Mouse (Mus musculus): Measurements from ENCODE around the gene Cyth4.

Cyth4 gene

DNA sequence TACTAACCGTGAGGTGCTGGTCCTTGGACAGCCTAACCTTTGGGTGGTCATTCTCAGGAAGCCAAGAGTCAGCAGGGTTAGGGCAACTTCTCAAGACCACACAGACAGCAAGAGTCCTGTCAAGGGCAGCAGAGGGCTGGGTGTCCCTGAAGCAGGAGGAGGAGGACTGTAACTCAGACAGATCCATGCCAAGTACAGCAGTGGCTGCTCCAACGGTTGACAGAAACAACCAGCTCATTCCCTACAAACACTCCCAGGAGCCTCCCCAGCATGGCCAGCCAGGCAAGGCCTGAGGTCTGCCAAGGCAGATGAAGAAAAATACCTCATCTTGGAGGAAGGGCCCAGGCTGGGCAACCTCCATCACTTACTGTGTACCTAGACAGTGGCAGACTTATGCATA lies 20.1 kb downstream of the Cyth4 start:
- no peak for DNase-seq (ENCODE audit: low read depth)

DNA sequence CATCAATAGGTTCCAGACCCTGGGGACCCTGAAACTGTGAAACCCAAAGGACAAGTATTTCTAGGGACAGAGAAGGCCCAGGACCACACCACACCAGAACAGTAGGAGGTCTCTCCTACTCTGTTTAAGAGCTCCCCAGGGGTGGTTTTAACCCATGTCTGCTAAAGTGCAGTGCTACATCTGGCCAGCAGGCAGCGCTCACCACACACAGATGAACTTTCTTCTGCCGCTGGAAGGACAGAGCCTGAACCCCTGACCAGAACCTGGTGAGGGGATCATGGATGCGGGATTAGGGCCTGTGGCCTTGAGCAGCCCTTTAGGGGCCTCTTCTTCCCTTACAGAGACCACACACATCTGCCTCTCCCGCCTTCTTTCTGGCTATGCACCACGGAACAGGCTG lies 26.6 kb downstream of the Cyth4 start:
- DNase-seq (ENCODE audit: low read depth), result peak; percentile 70

DNA sequence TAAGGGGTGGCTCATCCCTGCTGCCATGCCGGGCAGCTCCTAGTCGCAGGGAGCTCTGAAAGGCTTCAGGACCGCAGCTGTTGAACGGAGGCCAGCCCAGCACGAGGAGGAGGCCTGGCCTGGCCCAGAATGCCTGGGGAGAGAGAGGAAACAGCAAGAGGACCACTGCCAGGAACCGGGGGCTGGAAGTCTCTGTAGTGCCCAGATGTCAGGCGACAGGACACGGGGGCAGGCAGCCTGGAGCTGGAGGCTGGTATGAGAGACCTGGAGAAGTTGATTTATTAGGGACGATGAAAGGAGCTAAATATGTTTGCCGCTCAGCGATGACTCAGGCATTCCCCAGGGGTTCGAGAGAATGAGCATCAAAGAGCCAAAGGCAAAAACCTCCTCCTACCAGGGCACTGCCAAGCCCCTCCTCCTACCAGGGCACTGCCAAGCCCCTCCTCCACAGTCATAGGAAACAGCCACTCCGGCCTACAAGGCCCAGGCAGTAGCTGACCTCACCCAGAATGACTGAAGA lies 27.6 kb downstream of the Cyth4 start:
- peak; percentile 76 for DNase-seq (ENCODE audit: low read depth)

DNA sequence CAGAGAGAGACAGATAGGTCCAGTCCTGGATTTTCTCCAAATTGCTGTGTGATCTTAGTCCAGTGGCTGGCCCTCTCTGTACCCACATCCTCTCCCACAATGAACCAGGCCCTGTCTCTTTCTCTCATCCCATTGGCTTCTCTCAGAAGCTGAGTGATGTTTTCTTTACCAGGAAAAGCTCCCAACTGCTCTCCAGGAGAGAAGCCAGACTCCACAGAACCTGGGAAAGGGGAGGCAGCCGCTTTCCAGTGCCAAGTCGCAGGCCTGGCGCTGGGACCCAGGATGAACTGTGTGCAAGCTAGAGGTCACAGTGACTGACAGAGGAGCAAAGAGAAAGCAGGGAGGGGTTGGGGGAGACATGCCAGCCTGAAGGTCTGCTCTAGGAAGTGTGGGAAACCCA lies 28.1 kb downstream of the Cyth4 start:
- no peak for DNase-seq (ENCODE audit: low read depth)

DNA sequence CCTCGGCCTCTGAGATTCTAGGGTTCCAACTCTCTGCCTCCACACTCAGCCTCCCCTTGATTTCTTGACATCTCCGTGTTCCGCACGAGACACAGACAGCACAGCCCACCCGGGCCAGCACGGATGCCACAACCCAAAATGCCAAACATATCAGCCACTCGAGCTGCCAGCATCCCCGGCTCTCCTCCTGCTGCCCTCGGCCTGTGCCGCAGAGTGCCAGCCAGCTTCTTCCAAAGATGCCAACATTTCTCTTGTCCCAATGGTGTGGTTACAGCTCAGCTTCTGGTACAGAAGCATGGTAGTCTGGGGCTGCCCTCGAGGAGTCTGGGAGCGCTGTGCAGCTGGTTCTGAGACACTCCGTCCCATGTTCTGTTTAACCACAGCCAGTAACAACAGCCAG lies 29.4 kb downstream of the Cyth4 start:
- DNase-seq (ENCODE audit: low read depth), result no peak

DNA sequence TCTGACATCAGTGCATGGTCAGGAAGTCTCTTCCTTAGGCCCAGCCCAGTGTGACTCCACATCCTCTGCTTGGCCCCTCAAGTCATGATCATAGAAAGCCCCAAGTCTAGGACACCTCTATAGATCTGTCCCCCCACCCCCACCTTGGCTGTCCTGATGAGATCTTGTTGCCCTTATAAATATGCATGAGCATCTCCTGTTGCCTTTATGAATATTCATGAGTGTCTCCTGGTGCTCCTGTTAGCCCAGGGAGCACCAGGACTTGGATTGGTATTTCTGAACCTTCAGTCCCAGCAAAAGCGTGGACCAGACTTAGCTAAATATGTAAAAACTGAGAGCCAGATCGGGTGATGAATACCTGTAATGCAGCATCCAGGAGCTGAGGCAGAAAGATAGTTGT lies 35.5 kb downstream of the Cyth4 start:
- DNase-seq (ENCODE audit: low read depth), result no peak

DNA sequence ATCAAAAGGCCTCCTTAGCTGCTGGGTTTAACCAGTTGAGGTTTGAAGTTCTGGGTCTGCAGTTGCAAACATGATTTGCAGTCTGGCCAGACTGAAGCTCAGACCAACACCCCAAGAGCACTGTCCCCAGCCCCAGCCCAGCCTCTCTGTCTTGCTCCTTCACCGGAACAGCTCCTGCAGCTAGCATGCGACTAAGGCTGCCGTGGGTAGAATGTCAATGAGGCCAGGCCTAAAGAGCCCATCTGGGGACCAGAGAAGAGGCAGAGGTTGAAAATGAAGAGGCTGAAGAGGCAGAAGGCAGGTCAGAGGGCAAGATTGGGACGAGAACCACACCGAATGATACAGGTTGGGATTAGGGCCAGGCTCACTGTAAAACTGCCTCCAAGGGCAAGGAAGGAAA lies 36.6 kb downstream of the Cyth4 start:
- no peak for DNase-seq (ENCODE audit: low read depth)

DNA sequence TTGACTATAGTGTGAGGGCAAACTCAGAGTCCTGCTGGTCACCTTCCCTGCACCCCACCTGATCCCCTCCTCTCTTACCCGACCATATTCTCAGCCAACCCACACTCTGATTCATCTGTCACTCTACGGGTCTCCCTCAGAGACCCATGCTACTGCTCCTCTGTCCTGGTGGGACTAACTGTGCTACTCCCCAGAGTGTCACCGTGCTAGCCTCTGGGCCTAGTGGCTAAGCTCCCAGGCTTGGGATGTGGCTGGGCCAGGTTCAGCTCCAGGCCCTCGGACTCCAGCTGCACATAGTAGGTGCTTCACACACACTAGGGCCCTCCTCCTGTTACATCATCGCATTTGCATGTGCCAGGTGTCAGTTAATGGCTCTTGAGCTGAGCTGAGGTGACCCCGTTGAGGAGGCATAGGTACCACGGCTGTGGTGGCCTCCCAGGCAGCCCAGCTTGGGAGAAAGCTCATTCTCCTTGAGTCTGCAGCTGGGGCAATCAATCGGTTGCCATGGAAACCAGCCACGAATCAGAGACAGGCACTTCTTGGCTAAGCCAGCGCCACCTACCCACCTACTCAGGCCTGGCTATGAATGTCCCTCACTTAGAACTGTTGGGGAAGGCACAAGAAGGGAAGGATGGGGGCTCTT lies 37.4 kb downstream of the Cyth4 start:
- peak; percentile 20 for DNase-seq (ENCODE audit: low read depth)

DNA sequence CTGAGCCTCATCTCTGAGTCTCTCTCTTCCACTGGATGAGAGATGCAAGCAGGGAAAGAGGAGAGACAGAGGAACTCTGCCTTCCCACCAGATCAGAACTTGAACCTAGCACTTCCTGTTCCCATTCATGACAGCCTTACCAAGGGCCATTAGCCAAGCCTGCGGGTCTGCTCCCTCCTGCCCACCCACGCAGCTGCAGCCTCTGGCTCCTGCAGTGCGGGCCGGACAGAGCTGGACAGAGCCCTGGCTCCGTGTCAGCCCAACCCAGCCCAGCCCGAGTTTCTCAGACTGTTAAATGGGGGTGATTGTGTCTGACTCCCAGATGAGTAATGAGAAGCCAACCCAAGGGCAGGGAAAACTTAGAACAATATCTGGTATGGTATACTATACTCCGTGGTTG lies 38.4 kb downstream of the Cyth4 start:
- DNase-seq (ENCODE audit: low read depth), result no peak

DNA sequence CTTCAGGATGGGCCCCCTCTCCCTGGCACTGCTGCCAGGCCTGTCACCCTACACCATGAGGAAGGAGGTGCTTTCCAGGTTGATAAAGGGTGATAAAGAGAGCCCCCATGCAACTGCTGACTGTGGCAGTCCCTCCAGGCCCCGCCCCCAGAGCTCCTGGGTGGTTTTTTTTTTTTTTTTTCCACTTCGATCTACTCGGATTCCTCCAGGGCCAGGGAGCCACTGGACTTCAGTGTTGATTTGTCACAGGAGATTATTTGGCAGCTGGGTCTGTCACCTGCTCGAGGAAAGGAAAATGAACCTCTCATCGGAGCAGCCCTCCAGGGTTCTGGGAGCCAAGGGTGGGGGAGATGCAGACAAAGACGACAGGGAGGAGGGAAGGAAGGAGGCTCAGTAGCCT lies 46.8 kb downstream of the Cyth4 start:
- DNase-seq (ENCODE audit: low read depth), result no peak

DNA sequence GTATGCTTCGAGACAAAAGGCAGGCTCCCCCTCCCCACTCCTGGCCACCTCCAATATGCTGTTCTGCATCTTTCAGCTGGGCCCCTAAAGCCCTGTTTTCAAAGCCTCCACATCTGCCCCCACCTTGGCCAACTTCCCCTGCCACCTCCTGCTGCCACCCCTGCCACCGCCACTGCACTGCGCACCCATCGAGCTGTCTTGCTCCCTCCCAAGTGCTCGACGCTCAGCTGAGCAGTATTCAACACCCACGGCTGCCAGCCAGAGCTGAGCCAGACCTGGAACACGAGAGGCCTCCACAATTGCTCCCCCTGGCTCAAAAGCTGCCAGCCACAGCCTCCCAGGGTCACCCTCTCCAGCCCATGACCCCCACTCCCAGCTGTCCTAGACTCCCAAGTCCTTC lies 47.8 kb downstream of the Cyth4 start:
- DNase-seq (ENCODE audit: low read depth), result no peak

DNA sequence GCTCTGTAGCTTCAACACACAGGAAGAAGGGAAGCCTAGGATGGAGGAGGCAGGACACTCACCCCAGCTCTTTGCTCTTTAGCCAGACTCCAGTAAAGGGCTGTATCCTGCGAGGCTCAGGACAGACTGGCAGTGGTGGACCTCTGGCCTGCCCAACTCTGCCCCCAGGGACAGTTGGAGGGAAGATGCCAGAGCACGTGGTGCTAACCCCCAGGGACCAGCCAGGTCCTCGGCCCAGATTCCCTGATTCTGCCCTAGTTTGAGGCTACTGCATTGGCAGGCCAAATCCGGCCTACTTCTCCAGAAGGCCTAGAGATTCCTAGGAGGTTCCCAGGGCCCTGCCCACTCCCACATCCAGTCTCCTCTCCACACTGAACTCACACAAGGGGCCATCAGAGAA lies 50.9 kb downstream of the Cyth4 start:
- no peak for DNase-seq (ENCODE audit: low read depth)

DNA sequence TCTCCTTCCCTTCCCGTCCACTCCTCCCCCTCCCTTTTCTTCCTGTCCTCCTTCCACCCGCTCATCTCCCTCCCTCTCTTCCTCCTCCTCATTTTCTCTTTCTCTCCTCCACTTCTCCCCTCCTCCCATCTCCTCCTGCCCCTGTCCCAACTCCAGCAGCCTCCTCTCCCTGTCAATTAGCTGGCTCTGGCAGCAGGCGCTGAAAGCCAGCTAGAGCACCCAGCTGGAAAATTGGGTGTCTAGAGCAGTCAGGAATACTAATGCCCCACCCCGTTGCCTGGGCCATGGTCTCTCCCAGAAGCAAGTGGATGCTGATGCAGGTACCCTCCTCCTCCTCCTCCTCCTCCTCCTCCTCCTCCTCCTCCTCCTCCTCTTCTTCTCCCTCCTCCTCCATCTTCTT lies 54.3 kb downstream of the Cyth4 start:
- no peak for DNase-seq (ENCODE audit: low read depth)

DNA sequence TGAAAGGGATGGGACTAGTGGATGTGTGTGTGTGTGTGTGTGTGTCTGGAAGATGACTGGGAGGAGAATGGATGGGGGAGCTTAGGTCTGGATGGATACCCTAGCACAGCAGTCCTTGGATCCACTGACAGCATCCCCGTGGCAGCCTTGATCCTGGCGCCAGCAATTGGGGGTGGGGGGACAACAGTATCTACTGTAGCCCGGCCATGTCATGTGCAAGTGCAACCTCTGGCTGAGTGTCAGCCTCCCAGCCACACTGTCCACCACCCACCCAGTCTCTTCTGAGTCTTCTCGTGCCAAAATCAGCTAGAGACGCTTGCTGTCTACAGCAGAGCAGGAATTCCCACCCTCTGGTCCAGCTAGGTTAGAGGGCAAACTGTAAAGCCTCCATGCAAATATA lies 67.4 kb downstream of the Cyth4 start:
- DNase-seq (ENCODE audit: low read depth), result no peak

DNA sequence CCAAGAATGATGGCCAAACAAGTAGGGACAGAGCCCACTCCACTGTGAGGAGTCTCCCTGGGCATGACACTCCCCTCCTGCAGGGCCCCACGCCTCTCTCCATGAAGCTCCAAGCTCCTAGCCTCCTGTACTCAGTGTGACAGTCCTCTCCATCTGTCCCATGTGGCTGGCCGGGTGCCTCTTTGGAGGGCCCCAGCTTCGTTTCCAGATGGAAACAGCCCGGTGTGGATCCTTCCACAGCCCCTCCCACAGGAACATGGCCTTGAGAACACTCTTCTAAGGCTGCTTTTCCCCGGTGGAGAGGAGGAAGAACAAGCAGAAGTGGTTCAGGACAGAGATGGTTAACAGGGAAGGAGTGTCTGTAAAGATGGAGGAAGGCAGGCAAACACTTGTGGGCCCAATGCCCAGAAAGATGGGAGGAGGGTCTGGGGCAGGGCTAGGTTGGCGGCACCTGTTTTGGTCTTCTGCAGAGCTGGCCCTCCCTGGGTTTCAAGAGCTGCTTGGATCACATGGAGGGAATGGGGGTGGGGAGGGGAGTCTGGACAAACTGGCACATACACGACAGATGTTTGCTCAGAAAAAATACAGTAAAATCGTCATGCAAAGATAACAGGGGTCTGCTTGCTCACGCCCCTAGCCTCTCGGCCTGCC lies 72.5 kb downstream of the Cyth4 start:
- DNase-seq (ENCODE audit: low read depth), result no peak

DNA sequence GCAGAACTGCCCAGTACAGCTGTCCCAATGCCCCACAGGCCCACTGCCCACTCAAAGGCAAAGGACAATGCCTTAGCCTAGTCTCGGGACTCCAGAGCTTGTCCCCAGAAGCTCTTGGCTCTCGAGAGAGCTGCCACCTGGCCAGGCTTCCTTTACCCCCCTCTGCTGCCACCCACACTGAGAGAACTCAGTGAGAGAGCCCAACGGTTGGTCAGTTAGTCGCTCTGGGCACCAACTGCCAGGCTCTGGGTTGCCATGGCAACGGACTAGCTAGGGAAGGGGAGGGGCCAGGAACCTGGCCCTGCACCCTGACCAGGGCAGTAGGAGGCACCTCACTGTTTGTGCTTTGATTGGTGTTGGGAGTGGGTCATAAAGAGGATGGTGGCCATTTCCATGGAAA lies 73.5 kb downstream of the Cyth4 start:
- peak; percentile 21 for DNase-seq (ENCODE audit: low read depth)
